Mouse (Mus musculus) C2C12 (cell line): ENCODE measurements at regions not wholly inside any gene's neighbourhood (a gene's known extent, or its start where the extent isn't known, plus 50 kb on each side); places are given as distances from the start of the nearest gene placed in this dataset.

ENCODE experiments used
- CEBPB ChIP-seq: IDR thresholded peaks from one replicate; pipeline ENCODE4 v1.6.1; 2011; ENCODE audit warnings: low read depth, mild to moderate bottlenecking, control low read depth, moderate library complexity
- CTCF ChIP-seq: IDR thresholded peaks from one replicate; pipeline ENCODE4 v1.5.1; 2011; ENCODE audit not compliant: control insufficient read depth, insufficient read depth, insufficient read length
- FOSL1 ChIP-seq: IDR thresholded peaks from one replicate; pipeline ENCODE4 v1.8.0; 2011; ENCODE audit warnings: mild to moderate bottlenecking, low read length; ENCODE audit not compliant: poor library complexity, insufficient read depth, severe bottlenecking
- MAX ChIP-seq: IDR thresholded peaks from one replicate; pipeline ENCODE4 v1.6.1; 2011; ENCODE audit warnings: mild to moderate bottlenecking, control low read depth
- MYOD1 ChIP-seq: IDR thresholded peaks from one replicate; pipeline ENCODE4 v1.6.1; 2011; ENCODE audit warnings: low read depth; ENCODE audit not compliant: control insufficient read depth, insufficient read length
- MYOG ChIP-seq: IDR thresholded peaks from one replicate; pipeline ENCODE4 v1.6.1; 2011; ENCODE audit not compliant: control insufficient read depth, insufficient read length; ENCODE audit errors: extremely low read depth
- USF1 ChIP-seq: IDR thresholded peaks from one replicate; pipeline ENCODE4 v1.6.1; 2011; ENCODE audit warnings: low read depth, mild to moderate bottlenecking, control low read depth, moderate library complexity

DNA sequence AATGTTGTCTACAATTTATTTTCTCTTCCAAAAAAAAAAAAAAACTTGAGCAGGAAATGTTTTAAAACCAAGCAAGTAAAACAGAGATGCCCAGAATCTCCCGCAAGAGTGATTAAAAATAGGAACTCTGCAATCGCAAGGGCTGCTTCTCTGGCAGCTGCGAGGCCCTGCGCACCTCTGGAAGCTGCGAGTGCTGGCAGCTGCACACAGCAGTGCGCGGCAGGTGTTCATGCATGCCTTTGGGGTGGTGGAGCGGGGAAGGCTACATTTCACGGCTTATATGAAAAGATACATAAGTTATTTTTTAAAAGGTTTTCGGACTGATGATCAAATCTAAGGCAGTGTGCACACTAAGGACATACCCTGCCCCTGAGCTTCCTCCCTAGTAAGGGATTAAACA lies 179.3 kb upstream of the Rfx3 start:
- TF ChIP-seq CTCF = no peak
- TF ChIP-seq USF1 = no peak
- no peak for TF ChIP-seq CEBPB
- TF ChIP-seq MAX = no peak
- TF ChIP-seq MYOD1 = no peak
- no peak for TF ChIP-seq MYOG
- no peak for TF ChIP-seq FOSL1
